Mouse (Mus musculus) hindbrain, embryonic 13.5 days (tissue): ENCODE measurements around the gene Cxcl10. TPM values are rescaled to one million over a fixed set of nuclear protein-coding genes. Genes with fewer than 3 reads are reported as not detected.

Experiments
- ATAC-seq: fragments of 200-750 bp; cut with Nextera tagmentation; 2 replicates; pipeline ENCODE4 v1.8.0; 2017; ENCODE audit warnings: moderate TSS enrichment; ENCODE audit not compliant: low FRiP score
- H3K27ac ChIP-seq: fragments of 300-500 bp; sonication (generic); 2 replicates; pipeline ENCODE4 v1.5.1; 2015; ENCODE audit warnings: inconsistent platforms, mild to moderate bottlenecking, moderate library complexity
- H3K27me3 ChIP-seq: fragments of 300-500 bp; sonication (generic); 2 replicates; pipeline ENCODE4 v1.6.1; 2015; ENCODE audit warnings: mild to moderate bottlenecking, inconsistent platforms
- H3K36me3 ChIP-seq: fragments of 300-500 bp; sonication (generic); 2 replicates; pipeline ENCODE4 v1.6.1; 2015; ENCODE audit warnings: mild to moderate bottlenecking, inconsistent platforms
- H3K4me1 ChIP-seq: fragments of 300-500 bp; sonication (generic); replicated peaks from 2 replicates; pipeline ENCODE4 v1.6.1; 2015; ENCODE audit warnings: inconsistent platforms
- H3K4me2 ChIP-seq: fragments of 300-500 bp; sonication (generic); 2 replicates; pipeline ENCODE4 v1.6.1; 2015; ENCODE audit warnings: inconsistent platforms, mild to moderate bottlenecking, moderate library complexity
- H3K4me3 ChIP-seq: fragments of 300-500 bp; sonication (generic); 2 replicates; pipeline ENCODE4 v1.5.1; 2015; ENCODE audit warnings: mild to moderate bottlenecking, inconsistent platforms
- H3K9ac ChIP-seq: fragments of 300-500 bp; sonication (generic); 2 replicates; pipeline ENCODE4 v1.6.1; 2015; ENCODE audit warnings: mild to moderate bottlenecking, inconsistent platforms
- H3K9me3 ChIP-seq: fragments of 300-500 bp; sonication (generic); 2 replicates; pipeline ENCODE4 v1.6.1; 2016; ENCODE audit warnings: inconsistent platforms
- WGBS: fragments of 180-500 bp; shearing (Covaris S2); methylation state at CpG from one replicate; pipeline ENCODE4 v1.1.7; 2015; 5-methylcytosine and 5-hydroxymethylcytosine counted together
- polyA plus RNA-seq: library from polyadenylated mRNA; unstranded; fragments of >200 nt; fragmentation: Nextera tagmentation; extraction: Ambion mirVana; gene quantifications from 2 replicates; pipeline ENCODE4 v1.2.1, GENCODE M21; 2015

The Cxcl10 gene
- polyA plus RNA-seq, 1 experiment from 2014 or later, result 0.21 TPM

- 92% methylated on average over 3 of the region's 3 CpGs for WGBS
- Histone ChIP-seq H3K4me1 (peaks cover 11% of the 10 kb centered on the region), H3K27ac (no peak overlapping the region), H3K9me3 (no peaks in the 10 kb centered on the region), H3K27me3 (no peaks in the 10 kb centered on the region), H3K36me3 (peaks cover 62% of the 10 kb centered on the region), H3K4me3 (no peak overlapping the region), H3K4me2 (no peak overlapping the region), H3K9ac (no peak overlapping the region)
- ATAC-seq, result no peak
Measured at GRCm38 (mm10) chr5:92304291-92304690, 44.4 kb downstream of the Cxcl10 start.

- peaks cover 79% of the 10 kb centered on the region for H3K36me3 ChIP-seq
- WGBS, result 95% methylated on average over 13 of the region's 13 CpGs
- no peaks in the 10 kb centered on the region for H3K27me3 ChIP-seq
- H3K4me1 ChIP-seq, result no peaks in the 10 kb centered on the region
- no peak overlapping the region for H3K27ac ChIP-seq
- ATAC-seq, result no peak
- H3K4me3 ChIP-seq, result no peak overlapping the region
- no peak overlapping the region for H3K9ac ChIP-seq
- H3K9me3 ChIP-seq, result no peaks in the 10 kb centered on the region
- no peak overlapping the region for H3K4me2 ChIP-seq
Measured at GRCm38 (mm10) chr5:92302149-92302840, 46.4 kb downstream of the Cxcl10 start.

Other genes starting within 250 kb of the Cxcl10 start
- 43.9 and 44.6 TPM in 2 replicates for gene Uso1, start 211.0 kb downstream of the Cxcl10 start, polyA plus RNA-seq
- gene U90926, start 133.5 kb downstream of the Cxcl10 start, polyA plus RNA-seq, result not detected in 2 replicates
- 0.32 and 0.70 TPM in 2 replicates for gene Ppef2, start 92.6 kb downstream of the Cxcl10 start, polyA plus RNA-seq
- gene Naaa, start 70.7 kb downstream of the Cxcl10 start, polyA plus RNA-seq, result 15.0 and 19.2 TPM in 2 replicates
- gene Sdad1, start 38.4 kb downstream of the Cxcl10 start, polyA plus RNA-seq, result 31.1 and 33.7 TPM in 2 replicates
- gene Cxcl9, start 20.8 kb downstream of the Cxcl10 start, polyA plus RNA-seq, result not detected in 2 replicates
- 7.6 and 9.5 TPM in 2 replicates for gene Art3, start 17.1 kb downstream of the Cxcl10 start, polyA plus RNA-seq
- gene Nup54, start 86.3 kb upstream of the Cxcl10 start, polyA plus RNA-seq, result 51.0 and 56.7 TPM in 2 replicates
- 20.5 and 20.7 TPM in 2 replicates for gene Scarb2, start 157.9 kb upstream of the Cxcl10 start, polyA plus RNA-seq
- 0.28 and 1.1 TPM in 2 replicates for gene Fam47e, start 206.2 kb upstream of the Cxcl10 start, polyA plus RNA-seq